Mouse (Mus musculus) frontal cortex, postnatal 10 days (tissue): ENCODE measurements around the gene Ccdc141.

Source experiments
- DNase-seq, 2 experiments: peaks; one replicate each; pipeline ENCODE4 v3.0.0; 2022; ENCODE audit warnings: low spot score in 2 of 2, mixed read lengths in 1 of 2

Ccdc141 gene

GRCm38 (mm10) chr2:77170633-77171105, at the start of gene Ccdc141:
Ccdc141 (minus strand) TSS chr2:77170636.
- no peak for DNase-seq

- no peak for DNase-seq
Observed at GRCm38 (mm10) chr2:77212885-77213284, 42.4 kb upstream of the Ccdc141 start.

GRCm38 (mm10) chr2:77206951-77207350, 36.5 kb upstream of the Ccdc141 start:
- DNase-seq = no peak

DNA sequence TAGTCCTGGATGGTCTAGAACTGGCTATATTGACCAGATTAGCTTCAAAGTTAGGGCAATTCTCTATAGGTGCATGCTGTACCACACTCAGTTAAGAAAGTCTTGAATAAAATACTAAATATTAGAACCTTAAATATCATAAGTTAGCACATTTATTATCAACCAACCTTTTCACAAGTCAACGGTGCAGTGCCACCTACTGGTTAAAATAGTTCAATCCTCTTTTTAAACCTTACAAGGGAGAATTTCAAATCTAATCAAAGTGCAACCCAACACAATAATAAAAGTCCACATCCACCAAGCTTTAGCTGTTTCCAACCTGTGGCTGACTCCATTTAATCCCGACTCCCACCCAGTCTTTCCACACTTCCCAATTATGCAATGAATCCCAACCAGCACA, 33.5 kb upstream of the Ccdc141 start:
- no peak for DNase-seq

DNA sequence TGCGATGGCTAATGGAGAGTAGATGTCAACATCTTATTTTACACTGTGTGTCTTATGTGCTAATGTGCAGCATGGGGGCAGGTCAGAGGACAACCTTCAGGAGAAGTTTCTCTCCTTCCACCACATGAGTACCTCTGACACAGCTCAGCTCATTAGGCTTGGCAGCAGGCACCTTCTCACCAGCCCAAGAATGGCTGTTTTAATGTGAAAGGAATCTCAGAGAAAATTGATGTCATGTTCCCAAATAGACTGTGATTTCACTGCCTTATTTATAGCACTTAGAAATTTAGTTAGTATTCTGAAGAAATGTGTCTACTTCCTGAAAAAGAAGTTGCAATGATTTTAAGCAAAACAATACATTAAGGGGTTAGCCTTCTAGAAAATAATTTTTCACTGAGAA, 31.5 kb upstream of the Ccdc141 start:
- DNase-seq = no peak

- DNase-seq = no peak
Observed at GRCm38 (mm10) chr2:77200958-77201614, 30.6 kb upstream of the Ccdc141 start.

DNA sequence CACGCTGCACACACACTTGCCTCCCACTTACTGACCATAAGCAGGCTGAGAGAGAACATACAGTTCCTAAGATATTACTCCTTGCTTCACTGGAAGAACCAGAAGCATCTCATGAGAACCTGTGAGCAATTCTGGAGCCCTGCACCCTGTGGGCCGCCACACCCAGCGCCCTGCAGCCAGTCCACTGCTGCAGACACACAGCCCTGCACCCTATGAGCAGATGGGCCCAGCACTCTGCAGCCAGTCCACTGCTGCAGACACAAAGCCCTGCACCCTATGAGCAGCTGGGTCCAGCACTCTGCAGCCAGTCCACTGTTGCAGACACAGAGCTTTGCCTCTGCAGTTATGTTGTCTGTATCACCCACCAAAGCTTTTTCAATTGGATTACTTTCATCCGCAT, 29.9 kb upstream of the Ccdc141 start:
- DNase-seq = no peak

DNA sequence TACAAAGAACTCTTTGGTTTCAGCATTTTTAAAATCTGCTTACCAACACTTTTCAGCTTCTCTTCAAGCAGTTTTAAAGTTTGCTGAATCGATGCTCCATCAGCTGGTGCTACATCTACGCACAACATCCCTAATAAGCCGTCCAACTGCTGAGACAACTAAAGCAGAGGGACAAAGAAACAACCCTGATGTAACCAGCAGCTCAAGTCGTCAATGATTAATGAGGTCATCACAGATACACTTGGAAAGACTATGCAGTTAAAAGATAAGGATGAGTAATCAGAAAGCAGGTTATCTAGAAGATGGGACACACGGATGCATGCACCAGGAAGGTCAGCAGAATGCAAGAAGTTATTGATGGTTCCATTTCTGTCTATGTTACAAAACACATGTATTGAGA, 27.8 kb upstream of the Ccdc141 start:
- DNase-seq = no peak

GRCm38 (mm10) chr2:77196819-77197218, 26.4 kb upstream of the Ccdc141 start:
- DNase-seq = no peak

DNA sequence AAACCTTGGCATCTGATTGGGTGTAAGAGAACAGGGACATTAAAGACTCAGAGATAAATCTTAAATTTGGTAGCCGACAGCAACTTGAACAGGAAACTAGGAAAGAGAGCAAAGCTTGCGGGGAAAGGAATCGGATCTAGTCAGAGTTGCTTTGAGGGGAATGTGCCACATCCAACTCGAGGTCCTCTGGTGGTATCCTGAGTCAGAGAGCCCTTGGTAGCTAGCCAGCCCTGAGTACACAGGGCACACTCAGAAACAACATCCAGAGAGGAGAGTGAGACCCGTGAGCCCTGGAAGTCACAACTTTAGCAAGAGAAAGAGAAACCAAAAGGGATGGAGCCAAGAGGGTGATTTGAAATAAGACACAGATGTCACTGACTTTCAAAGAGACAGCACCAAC, 24.6 kb upstream of the Ccdc141 start:
- DNase-seq = no peak

DNA sequence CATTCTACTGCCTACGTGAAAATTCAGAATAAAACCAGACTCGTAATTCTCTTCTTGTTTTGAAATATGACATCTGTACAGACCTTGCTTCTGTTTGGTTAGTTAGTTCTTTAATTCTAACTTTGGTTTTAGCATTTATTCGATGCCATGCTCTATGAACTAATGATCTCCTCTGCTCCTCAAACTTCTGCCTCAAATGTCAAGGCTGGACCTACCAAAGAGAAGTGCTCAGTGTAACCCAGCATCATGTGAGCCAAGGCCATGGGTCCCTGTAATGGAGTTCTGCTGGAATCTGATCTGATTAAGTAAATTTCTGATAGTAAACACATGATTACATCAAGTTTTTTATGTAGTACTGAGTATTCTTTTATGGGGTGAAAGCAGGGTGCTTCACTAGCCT, 21.4 kb upstream of the Ccdc141 start:
- DNase-seq = no peak

GRCm38 (mm10) chr2:77190891-77191290, 20.5 kb upstream of the Ccdc141 start:
- DNase-seq = no peak

DNA sequence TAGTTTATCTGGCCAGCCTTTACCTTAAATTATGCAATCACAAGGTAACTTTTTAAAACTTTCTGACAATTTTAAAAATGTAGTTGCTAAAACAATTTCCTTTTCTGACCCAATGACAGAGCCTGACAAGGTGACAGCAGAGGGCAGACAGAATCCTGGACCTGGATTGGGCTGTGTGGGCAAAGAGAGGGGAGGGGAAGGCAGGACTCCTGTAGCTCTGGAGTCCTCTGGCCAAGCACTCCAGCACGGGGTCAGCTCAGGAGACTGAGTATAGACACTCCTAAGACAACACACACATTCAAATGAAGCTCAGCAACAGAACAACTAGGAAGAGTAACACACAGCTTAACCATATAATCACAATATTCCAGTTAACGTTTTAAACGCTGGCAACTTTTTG, 19.9 kb upstream of the Ccdc141 start:
- DNase-seq = no peak

- DNase-seq = no peak
Observed at GRCm38 (mm10) chr2:77189671-77190070, 19.2 kb upstream of the Ccdc141 start.

DNA sequence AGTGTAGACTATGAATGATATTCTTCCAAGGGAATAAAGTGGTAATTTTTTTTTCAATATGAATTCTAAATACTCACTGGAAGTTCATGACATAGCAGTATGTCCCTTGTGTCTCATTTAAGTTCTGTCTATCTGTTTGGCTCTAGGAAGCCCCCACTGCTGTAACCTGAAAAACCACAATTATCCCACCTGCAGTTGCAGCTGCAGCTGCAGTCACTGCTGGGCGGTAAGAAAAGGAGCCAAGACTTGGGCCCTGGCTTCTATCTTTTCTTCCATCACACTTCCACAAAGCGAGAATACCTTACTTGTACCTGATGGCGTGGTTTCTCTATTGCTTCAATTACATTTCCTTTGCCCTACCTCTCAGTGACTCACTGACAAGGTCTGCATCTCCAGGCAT, 17.1 kb upstream of the Ccdc141 start:
- no peak for DNase-seq

GRCm38 (mm10) chr2:77186912-77187311, 16.5 kb upstream of the Ccdc141 start:
- DNase-seq = no peak

DNA sequence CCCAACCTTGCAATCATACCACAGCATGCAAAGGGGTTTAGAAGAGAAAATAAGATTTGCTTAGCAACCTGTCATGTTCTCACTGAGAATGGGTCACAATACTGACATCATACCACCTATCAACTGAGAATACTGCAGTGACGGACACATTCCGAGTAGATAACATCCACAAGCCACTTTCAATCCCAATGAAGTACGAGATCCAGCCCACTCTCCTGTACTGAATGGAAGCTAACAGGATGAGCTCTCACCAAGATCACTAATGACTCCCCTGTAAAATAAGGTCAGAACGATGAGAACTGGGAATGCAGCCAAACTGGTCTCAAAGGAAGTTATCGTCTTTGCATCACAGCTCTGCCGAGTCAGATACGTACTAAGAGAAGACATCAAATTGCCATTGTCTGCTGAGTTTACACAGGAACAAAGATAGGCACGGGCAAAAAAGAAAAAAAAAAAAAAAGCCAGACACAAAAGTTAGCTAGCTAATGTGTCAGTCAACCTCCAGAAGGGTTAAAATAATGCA, 13.7 kb upstream of the Ccdc141 start:
- no peak for DNase-seq

DNA sequence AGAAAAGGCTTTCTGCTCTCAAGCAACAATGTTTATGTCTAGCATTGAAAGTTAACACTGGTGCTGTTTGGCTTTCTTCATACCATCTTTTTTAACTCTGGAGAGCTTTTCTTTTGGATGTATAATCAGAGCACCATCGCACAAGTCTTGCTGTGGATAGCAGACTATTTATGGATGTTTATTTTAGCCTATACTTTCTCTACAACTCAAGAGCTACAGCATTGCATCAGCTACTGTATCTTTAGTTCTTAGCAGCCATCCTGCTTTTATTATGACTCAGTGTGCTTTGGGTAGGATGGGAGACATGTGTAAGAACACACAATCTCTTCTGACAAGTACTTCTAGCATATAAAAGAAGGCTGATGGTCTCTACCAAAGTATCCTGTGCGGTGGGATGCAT, 13.2 kb upstream of the Ccdc141 start:
- DNase-seq = no peak

DNA sequence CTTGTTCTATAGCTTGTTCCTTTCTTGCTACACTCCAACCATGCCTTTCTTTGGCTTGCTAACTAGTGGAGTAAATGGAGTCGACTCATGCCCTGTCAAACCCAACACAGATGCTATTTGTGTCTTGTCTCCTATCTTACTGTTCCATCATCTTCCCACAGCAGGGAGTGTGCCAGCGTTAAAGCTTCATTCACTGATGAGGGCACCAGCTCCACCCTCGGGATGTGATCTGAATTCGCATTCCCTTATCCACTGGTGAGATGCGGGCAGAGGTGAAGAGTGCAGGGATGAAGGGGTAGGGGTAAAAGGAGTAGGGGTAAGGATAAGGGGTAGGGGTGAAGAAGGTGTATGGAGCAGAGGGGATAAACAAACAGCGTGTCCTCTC, 12.6 kb upstream of the Ccdc141 start:
- DNase-seq = no peak

GRCm38 (mm10) chr2:77182271-77182995, 12.0 kb upstream of the Ccdc141 start:
- no peak for DNase-seq

DNA sequence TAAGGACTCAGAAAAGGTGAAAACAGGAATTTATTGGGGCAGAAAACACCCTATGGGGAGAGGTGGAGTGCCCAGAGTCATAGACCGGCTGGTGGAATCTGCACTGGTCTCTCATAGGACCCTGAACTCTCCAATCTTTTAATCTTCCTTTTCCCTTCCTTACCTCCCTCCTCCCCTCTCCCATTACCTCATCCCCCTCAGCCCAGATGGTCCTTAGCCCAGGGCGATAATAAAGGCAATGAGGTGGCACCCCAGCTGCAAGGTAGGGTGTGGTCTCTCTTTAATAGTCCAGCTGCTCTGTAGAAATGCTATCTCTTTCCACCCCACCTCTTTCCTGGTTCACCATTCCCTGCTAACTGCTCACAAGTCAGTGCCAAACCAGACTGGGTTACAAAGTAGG, 7.0 kb upstream of the Ccdc141 start:
- DNase-seq = no peak

- no peak for DNase-seq
Observed at GRCm38 (mm10) chr2:77176413-77176812, 6.0 kb upstream of the Ccdc141 start.

DNA sequence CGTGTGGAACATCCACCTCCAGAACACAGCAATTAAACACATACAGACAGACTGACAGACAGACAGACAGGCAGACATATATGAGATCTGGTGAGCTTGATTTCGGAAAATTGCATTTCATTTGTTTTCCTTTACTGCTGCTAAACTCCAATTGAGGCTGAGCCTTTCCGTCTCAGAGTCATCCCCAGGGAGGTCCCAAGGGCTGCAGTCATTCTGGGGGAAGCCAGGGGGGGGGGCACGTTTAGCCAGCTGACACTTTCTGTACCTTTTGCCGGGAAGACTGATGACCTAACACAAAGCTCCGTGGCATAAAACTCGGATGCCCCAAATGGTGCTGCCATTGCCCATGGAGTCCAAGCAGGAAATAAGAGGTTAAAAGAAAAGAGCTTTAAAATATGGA, 5.0 kb upstream of the Ccdc141 start:
- no peak for DNase-seq
